Mouse (Mus musculus): Measurements from ENCODE around the gene Bbs5.

DNA sequence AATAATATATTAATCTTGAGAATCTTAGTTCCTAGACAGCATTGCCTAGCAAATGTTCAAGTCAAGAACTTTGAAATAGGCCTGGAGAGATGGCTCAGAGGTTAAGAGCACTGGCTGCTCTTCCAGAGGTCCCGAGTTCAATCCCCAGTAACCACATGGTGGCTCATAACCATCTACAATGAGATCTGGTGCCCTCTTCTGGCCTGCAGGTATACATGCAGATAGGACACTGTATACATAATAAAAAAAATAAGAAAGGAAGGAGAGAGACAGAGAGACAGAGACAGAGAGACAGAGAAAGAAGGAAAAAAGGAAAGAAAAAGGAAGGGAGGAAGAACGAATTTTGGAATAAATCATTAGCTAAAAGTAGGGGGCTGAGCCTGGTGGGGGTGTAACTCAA is 29.7 kb downstream of the Bbs5 start:
- no peak for TF ChIP-seq POLR2A (IDR thresholded peaks at IDR 0.05; ENCODE audit: borderline replicate concordance, low read depth, low read length)
- TF ChIP-seq CTCF (IDR thresholded peaks at IDR 0.05; ENCODE audit: low read depth, low read length) = no peak

All from bone marrow macrophage, adult 2 months (primary cell).